Mouse (Mus musculus) kidney, adult 9 months (tissue): Measurements from ENCODE around the gene BC055324.
"Not testable (repeated sequence)": the region's sequence is repeated elsewhere in the genome, so short reads cannot be mapped to it uniquely, and the experiment has no call there.

ENCODE experiments used
- DNase-seq: peaks from one replicate; pipeline ENCODE4 v3.0.0; 2022

Gene BC055324

DNA sequence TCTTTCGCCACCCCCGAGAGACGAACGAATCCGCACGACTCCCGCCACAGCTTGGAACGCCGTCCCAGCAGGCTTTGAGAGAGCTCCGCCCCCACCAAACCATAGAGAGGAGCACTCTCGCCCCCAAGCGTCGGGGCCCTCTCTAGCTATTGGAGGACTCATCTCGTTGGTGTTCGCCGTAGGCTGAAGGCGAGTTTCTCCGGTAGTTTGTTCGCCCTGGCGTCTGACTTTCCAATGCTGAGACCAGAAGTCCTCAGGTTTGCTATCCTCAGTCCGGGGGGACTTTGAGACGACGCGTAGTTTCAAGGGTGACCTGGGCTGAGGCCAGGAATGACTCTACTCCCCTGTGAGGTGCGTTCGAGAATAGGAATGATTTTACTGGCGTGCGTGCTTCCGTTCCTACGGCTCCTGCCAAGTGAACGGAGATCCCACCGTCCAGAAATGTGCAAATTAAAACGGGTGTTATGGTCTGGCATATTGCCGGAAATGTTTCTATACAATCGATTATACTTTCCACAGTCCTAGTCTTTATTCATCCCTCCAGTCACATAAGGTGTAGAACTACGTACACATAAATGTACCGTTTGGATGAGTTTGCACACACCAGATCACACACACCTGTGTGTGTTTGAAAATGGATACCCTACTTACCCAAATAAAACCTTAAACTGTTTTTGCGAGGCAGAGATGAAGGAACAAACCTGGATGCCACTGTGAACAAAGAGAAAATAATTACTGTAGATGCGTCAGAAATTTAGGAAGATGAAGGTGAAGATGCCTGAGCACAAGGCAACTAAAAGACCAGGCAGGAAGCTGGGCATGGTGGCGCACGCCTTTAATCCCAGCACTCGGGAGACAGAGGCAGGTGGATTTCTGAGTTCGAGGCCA, at the start of gene BC055324, which contains the start of gene Mettl18:
Gene BC055324, minus strand, starts transcription at position 76 of the 888 bp plus-strand sequence.
Gene Mettl18, plus strand, starts transcription at position 169 of the 888 bp plus-strand sequence.
- peak; percentile 93 for DNase-seq

- DNase-seq: peak; percentile 75
Observed at GRCm38 (mm10) chr1:164043549-164043948, 49.0 kb upstream of the BC055324 start.

DNA sequence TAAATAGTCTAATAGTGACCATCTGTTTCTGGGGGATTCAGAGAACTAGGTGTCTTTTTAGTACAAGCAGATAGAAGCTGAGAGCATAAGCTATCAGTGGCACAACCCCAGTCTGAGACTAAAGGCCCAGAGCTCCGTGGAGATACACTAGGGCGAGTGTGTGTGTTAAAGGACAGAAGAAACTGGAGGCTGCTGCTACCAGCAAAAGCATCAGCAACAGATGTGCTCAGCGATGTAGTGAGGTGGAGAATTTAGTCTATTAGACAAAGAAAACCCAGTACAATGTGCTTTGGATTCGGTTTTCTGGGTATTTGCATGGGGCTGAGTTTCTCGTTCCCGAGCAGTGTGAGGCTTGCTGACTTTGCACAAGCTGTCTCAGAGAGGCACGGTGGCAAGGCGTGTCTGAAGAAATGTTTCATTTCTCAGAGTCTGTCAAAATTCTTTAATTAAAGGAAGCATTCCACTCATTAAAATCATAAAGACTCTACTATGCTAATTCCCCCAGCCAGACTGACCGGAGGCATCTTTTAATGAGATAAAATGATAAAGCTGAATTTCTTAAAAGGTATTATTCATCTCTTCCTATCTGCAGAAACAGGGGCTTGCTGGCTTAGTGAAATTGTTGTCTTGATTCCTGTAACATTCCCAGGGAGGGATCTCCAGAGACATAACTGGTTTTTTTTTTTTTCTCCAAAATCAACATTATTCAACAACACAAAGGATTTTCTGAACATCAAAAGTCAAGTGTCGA, 46.0 kb upstream of the BC055324 start:
- no peak for DNase-seq

DNA sequence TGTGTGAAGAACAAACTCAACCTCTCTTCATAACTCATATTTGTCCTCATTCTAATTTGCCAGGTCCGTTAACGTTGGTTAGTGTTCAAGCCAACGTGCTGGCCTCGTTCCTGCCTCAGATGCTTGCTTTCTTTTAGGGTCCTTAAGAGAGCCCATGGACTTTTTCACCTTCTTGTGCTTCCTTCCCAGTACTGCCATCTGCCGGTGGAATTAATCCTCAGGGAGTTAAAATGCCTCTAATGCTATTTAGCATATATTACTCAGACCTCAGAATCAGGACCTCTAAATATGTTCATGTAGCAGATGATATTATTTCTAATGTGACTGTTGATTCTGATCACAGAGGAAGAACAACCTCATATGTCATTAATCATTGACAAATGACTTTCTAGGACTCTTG, 32.8 kb upstream of the BC055324 start:
- DNase-seq: peak; percentile 47

DNA sequence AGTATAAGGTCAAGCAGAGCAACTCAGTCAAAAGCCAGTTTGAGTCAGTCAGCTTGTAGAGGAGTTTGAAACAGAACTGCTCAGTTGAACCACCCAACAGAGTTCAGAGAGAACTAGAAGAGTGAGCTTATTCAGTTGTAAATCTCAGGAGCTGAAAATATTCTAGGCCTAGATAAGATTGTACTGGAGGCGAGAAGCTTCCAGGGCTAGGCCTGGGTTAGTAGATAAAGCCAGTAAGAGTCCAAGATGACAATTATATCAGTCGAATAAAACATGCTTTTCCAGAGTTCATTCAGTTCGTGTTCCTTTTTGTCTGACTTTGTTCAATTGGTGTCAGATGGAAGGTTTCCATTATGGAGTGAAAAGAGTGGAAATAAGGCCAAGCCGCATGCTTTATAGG, 31.1 kb upstream of the BC055324 start:
- DNase-seq: no peak

DNA sequence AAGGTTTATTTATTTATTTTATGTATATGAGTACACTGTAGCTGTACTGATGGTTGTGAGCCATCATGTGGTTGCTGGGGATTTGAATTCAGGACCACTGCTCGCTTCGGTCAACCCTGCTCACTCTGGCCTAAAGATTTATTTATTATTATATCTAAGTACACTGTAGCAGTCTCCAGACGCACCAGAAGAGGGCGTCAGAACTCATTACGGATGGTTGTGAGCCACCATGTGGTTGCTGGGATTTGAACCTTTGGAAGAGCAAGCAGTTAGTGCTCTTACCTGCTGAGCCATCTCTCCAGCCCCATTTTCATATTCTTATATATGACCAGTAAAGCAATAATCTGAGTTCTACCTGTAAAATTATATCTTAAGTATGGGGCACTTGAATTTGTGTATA, 27.5 kb upstream of the BC055324 start:
- not testable (repeated sequence) for DNase-seq

DNA sequence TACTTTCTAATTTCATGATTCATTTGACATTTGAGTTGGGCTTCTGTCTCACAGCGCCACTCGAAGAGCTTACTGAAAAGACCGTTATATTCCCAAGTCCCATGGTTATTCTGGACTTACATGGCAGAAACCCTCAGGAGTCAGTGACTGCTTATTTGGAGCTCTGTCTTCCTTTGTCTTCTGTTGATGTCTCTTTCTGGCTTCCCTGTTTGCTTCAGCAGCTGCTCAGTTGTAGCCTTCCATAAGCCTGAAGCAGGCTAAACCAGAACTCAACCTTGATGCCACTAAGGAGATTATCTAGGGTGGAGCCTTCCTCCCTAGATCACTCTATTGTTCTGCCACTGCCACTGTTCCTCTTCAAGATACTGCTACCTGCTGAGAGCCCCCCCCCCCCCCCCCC, 26.1 kb upstream of the BC055324 start:
- not testable (repeated sequence) for DNase-seq

GRCm38 (mm10) chr1:164019789-164020188, 25.2 kb upstream of the BC055324 start:
- no peak for DNase-seq

- peak; percentile 23 for DNase-seq
Observed at GRCm38 (mm10) chr1:164018221-164018896, 23.8 kb upstream of the BC055324 start.

DNA sequence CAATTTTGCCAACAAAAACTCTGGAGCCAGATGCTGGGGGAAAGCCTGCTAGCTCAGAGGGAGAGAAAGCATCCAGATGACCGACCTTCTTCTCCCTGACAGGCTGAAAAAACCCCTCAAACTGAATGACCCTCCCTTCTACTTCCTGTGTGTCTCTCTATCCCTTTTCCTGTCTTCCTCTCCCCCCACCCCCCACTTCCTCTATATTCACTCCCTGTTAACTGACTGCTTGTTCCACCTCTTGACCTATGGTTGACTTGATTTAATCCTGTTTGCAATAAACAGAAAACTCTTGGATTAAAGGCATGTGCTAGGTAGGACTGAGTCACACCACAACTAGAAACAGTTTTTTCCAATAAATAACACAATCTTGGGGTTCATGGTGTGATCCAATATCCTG, 20.0 kb upstream of the BC055324 start:
- no peak for DNase-seq

- peak; percentile 21 for DNase-seq
Observed at GRCm38 (mm10) chr1:164009235-164009634, 14.6 kb upstream of the BC055324 start.

DNA sequence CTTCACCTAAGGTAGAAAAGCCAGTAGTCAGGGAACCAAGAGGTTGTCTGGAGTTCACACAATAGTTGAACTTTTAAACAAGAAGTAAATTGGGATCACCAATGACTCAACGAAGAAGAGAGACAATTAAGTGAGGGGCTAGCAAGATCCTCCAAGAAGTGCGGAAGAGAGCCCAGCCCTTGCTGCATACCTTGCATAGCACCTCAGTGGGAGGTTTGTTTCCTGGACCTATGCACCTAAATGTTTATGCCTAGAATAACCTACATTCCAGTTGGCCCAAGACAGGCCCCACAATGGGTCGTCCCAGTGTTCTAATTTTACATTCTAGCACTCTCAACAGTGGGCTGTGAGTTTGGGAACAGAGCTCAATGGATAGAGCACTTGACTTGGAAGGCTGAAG, 9.7 kb upstream of the BC055324 start:
- no peak for DNase-seq

DNA sequence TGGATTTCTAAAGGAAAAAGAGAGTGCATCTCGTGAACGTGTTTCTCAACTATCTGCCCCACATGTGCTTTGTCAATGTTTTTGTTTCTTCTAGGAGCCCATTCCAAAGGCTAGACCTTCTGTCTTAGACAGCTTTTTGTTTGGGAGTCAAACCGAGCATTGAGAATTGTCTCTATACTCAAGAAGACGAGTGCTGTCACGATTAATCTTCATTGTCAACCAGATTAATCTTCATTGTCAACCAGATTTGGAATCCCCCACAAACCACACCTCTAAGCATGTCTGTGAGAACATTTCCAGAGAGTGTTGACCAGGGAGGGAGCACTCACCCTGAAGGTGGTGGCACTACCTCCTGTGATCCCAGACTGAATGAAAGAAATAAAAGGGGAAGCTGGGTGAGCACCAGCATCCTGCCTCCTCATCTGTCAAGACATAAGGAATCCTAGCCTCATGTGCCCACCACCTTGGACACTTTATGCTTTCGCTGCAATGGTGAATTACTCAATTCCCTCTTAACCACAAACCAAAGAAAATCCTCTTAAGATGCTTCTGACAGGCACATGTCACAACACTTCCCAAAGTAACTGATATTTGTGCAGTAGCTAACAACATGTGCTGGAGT, 7.3 kb upstream of the BC055324 start:
- no peak for DNase-seq

DNA sequence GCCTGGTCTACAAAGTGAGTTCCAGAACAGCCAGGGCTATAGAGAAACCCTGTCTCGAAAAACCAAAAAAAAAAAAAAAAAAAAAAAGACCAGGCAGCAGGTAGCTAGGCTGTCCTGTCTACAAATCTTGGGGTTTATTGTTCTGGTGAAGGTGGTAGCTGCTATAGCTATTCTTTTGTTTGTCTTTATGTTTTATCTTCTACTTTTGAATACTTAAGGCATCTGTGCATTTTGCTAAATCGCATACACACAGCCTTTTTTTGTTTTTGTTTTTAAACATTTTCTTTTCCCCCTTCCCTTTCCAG, 965 bp upstream of the BC055324 start:
- DNase-seq: no peak

GRCm38 (mm10) chr1:163994173-163994720, 349 bp downstream of the BC055324 start:
- no peak for DNase-seq

DNA sequence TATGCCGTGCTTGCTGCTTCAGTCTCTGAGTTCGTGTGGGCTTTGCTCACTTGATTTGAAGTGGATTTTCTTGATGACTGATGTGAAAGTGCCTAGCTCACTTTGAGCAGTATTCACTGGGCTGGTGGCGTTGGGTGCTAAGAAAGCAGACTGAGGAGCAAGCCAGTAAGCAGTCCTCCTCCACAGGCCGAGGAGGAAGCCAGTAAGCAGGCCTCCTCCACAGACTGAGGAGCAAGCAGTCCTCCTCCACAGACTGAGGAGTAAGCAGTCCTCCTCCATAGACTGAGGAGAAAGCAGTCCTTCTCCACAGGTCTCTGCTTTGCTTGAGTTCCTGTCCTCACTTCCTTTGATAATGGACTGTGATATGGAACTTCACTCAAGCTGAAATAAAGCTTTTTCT, 2.2 kb downstream of the BC055324 start:
- DNase-seq: no peak

- no peak for DNase-seq
Observed at GRCm38 (mm10) chr1:163976515-163976914, 18.1 kb downstream of the BC055324 start.

DNA sequence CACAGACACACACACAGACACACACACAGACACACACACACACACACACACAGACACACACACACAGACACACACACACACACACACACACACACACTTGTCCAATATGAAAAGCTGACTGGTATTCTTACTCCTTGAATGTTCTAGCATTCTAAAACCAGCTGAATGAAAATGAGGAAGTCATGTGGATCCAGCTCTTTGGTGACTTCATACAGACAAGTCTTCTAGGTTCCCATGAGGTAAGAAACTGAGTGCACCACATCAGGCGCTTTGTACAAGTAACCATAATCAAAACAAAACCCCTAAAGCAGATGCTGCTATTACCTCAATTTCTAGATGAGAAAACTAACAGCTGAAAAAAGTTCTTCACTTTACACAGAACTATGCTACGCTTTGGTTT, 19.5 kb downstream of the BC055324 start:
- DNase-seq: no peak

DNA sequence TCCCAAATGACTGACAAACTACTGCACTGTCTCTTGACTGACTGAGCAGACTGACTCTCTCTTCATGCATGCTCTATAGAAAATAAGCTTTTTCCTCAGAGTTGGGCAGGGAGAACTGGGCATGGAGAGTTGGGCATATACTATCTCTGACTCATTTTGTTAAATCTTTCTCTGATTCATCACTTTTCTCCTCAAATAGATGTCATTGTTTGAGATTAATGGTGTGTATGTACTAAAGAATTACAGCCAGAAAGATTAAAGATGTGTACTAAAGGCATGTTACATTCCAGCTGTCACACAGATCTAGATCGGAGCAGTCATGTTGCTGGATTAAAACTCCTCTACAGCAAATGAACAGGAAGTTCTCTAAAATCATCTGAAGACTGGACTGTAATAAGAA, 20.1 kb downstream of the BC055324 start:
- no peak for DNase-seq

DNA sequence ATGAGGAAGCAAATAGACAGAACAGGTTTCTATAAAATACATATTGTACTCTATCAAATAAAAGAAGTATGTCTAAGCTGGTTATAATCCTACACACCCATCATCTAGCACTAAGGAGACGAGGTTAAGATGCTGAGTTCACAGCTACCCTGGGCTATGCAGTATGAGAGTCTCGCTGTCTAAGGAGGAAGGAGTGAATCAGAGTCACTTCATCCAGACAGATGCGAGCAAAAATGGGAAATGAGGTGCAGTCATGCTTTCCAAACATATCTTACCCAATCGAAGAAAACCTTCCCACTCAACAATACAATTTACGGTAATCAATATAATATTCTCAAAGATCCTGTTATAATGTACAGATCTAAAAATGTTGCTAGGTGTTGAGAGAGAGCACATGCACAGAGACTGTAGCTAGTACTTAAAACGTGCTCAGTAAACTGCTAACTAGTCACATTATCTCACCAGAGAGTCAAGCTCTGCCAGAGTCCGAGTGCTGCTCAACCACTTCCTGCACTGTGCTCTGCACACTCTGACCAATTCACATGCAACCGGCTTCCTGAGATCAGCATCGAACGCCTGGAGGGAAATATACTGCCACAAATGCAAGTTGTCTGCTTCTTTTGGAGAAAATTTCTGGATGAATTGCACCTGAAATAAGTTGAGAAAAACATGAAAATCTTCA, 30.4 kb downstream of the BC055324 start:
- DNase-seq: no peak

GRCm38 (mm10) chr1:163958036-163958435, 36.6 kb downstream of the BC055324 start:
- DNase-seq: no peak

DNA sequence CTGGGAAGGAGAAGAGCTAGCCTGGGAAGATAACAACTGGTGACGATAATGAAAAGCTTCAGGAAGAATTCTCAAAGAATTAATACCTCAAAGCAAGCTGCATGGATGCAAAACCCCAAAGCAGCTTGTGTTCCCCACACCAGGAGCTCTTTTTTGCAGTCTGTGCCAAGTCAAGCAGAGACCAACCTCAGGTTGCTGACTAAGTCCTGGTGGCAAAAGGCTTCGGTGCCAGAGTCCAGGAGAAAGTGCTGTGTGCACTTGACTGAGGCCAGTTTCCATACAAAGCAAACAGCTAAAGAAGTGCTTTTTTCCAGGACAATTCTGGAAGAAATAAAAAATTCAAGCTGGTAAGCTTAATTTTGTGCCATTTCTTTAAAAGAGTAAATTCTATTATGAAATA, 41.2 kb downstream of the BC055324 start:
- DNase-seq: peak; percentile 61
